In the genomic region with DNA sequence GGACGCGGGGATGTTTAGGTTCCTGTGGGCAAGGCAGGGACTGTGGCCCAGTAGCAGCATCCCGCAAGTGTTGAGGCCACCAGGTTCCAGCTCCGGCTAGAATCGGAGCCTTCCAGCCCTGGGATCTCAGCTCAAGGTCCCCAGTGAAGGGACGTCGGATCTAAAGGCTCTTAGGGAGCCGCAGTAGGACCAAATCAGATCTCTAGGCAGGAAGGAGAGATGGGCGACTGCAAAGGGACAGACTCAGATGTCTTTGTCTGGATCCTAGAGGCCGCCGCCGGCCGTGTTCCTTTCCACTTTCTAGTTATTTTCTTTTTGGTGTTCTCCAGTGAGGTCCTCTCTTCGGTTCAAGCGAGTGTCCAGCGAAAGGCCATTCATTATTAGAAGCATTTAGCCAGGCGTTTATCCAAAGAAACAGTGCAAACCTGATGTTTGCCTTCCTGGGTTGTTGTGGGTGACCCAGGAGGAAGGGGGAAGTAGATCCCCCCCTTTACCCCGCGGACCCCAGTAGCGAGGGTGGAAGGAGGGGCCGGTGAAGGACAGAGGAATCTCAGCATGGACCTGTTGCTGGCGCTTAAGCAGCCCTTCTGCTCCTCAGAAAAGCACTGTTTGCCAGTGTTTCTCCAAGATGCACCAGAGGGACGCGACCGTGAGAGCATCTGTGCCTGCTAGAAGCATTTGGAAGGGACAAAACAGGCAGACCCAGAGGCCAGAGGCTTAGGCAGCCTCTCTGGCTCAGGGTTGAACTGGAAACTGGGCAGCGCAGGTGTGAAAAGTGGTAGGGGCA, we compare ENCODE assay signal across 9 mouse cellular contexts. TPM values are rescaled to one million over a fixed set of nuclear protein-coding genes. Genes with fewer than 3 reads are reported as not detected.
A peak's percentile ranks its signal among the peaks of the same experiment; 100 is the strongest.
DNase-seq lines count a peak whose midpoint lies in the region; ATAC-seq lines count a peak whose summit lies in the region.
"Had no signal": no experiment of that assay in that cellular context is flagged by ENCODE, and none has a peak within 500 bp of the region (broad histone marks: within the 10 kb centered on the region; RNA-seq: fewer than 3 reads in every experiment).

No protein-coding gene starts in this region.

- peaks cover 99% of the 10 kb centered on the region for H3K27me3 ChIP-seq in heart, embryonic 10.5 days (ENCODE audit: insufficient read depth, poor library complexity, severe bottlenecking)
- H3K27me3 ChIP-seq in heart, embryonic 16.5 days (ENCODE audit: control insufficient read depth, insufficient read depth, low read length), result peaks cover 80% of the 10 kb centered on the region
- H3K27me3 ChIP-seq in liver, embryonic 16.5 days (ENCODE audit: control insufficient read depth, insufficient read depth, low read depth, low read length), result peaks cover 90% of the 10 kb centered on the region

- peak; percentile 27 for DNase-seq in heart, embryonic 10.5 days (ENCODE audit: low spot score)
- no peak for DNase-seq in heart, adult 9 months (ENCODE audit: low spot score in 2 of 2)
- DNase-seq in Muller cell, postnatal 12 days (ENCODE audit: inconsistent ontology term), result peak; percentile 39
- no peak for DNase-seq in cerebellum, postnatal 14 days
- no peak for DNase-seq in gastrocnemius, postnatal 14 days
- DNase-seq in left cerebral cortex, adult 11 months (ENCODE audit: low spot score), result no peak

- no peaks in the 10 kb centered on the region for H3K9me3 ChIP-seq in heart, embryonic 10.5 days
- no peaks in the 10 kb centered on the region for H3K9me3 ChIP-seq in heart, embryonic 16.5 days (replicated peaks; ENCODE audit: control insufficient read depth, low read length)
- H3K9me3 ChIP-seq in liver, embryonic 16.5 days (replicated peaks; ENCODE audit: control insufficient read depth, low read length), result no peaks in the 10 kb centered on the region

- H3K9ac ChIP-seq in heart, embryonic 16.5 days (ENCODE audit: low read length), result peak overlapping the region; percentile 53; the same call in 1 of the 2 replicates
- H3K9ac ChIP-seq in liver, embryonic 16.5 days (ENCODE audit: low read depth, low read length), result no peak overlapping the region

- H3K27ac ChIP-seq in heart, embryonic 10.5 days, result peak overlapping the region; percentile 71; the same call in 1 of the 2 replicates
- H3K27ac ChIP-seq in heart, embryonic 16.5 days (ENCODE audit: low read length), result no peak overlapping the region
- H3K27ac ChIP-seq in liver, embryonic 16.5 days (ENCODE audit: low read length), result no peak overlapping the region

- intact Hi-C loops in gastrocnemius, postnatal 14 days (cut with DNase I; ENCODE audit: low total_unique reads), result no loop called here

- H3K4me2 ChIP-seq in heart, embryonic 16.5 days (ENCODE audit: low read depth, low read length), result peak overlapping the region; percentile 72
- H3K4me2 ChIP-seq in liver, embryonic 16.5 days (ENCODE audit: low read depth, low read length), result peak overlapping the region; percentile 48

- ATAC-seq in heart, embryonic 16.5 days (replicated peaks; ENCODE audit: extremely low read depth, insufficient read depth, low FRiP score), result 0 out of 2 replicates have a peak, but pooled peaks have one; percentile 6
- ATAC-seq in liver, embryonic 16.5 days (ENCODE audit: low read depth), result no peak

- no peaks in the 10 kb centered on the region for H3K36me3 ChIP-seq in heart, embryonic 10.5 days
- no peaks in the 10 kb centered on the region for H3K36me3 ChIP-seq in heart, embryonic 16.5 days (ENCODE audit: control insufficient read depth, insufficient read depth)
- H3K36me3 ChIP-seq in liver, embryonic 16.5 days (ENCODE audit: control insufficient read depth, insufficient read depth), result no peaks in the 10 kb centered on the region

- peak overlapping the region; percentile 63 for H3K4me3 ChIP-seq in heart, embryonic 10.5 days
- H3K4me3 ChIP-seq in heart, embryonic 16.5 days (ENCODE audit: low read length), result peak overlapping the region; percentile 47
- peak overlapping the region; percentile 38 for H3K4me3 ChIP-seq in liver, embryonic 16.5 days (ENCODE audit: low read depth, low read length)

- H3K4me1 ChIP-seq in heart, embryonic 10.5 days, result peaks cover 27% of the 10 kb centered on the region
- H3K4me1 ChIP-seq in heart, embryonic 16.5 days (ENCODE audit: control insufficient read depth, insufficient read depth, low read length), result peaks cover 8% of the 10 kb centered on the region
- no peaks in the 10 kb centered on the region for H3K4me1 ChIP-seq in liver, embryonic 16.5 days (ENCODE audit: control insufficient read depth, low read depth, low read length)

- under 1% methylated on average over 26 of the region's 26 CpGs for WGBS in heart, embryonic 10.5 days
- 5% methylated on average over 26 of the region's 26 CpGs for WGBS in heart, embryonic 16.5 days
- WGBS in liver, embryonic 16.5 days (ENCODE audit: insufficient replicate concordance), result 2% methylated on average over 26 of the region's 26 CpGs

RNA-seq across cellular contexts. Expression of a gene that starts 34.3 kb away (rescaled TPM):
- 16.2 and 48.0 TPM in 2 replicates for polyA plus RNA-seq in heart, embryonic 10.5 days (2016; fragmentation: Nextera tagmentation; extraction: Ambion mirVana)
- 15.4 and 20.0 TPM in 2 replicates for polyA plus RNA-seq in heart, embryonic 16.5 days (2015; fragmentation: Nextera tagmentation; extraction: Ambion mirVana)
- polyA plus RNA-seq in liver, embryonic 16.5 days (2015; fragmentation: Nextera tagmentation; extraction: Ambion mirVana), result 6.2 and 6.7 TPM in 2 replicates
- 10 to 100 TPM; 22.2 to 30.2 TPM for total RNA-seq in gastrocnemius, postnatal 14 days (2021)
- total RNA-seq: neutrophil, adult 5-6 weeks had no signal

Comparison
In these comparisons a context has a peak if more than half of its experiments do, and no peak if none do; other contexts are left out.
1. DNase-seq: peak in heart, embryonic 10.5 days (single experiment) and Muller cell, postnatal 12 days (single experiment); none in heart, adult 9 months (0 of 2), cerebellum, postnatal 14 days (0 of 2), gastrocnemius, postnatal 14 days (single experiment) and left cerebral cortex, adult 11 months (single experiment).
2. Peak in every context shown above with its lines, with median percentiles within 50 percentile points of each other: H3K4me3 ChIP-seq.